Mouse (Mus musculus) embryonic fibroblast, embryonic 13.5 days (primary cell): ENCODE results near the gene Ptpra. TPM values are rescaled to one million over a fixed set of nuclear protein-coding genes. Genes with fewer than 3 reads are reported as not detected.

ENCODE experiments used
- H3K27ac ChIP-seq: 2 replicates; pipeline ENCODE4 v1.5.1; 2012; ENCODE audit warnings: low read length, control low read depth, inconsistent platforms; ENCODE audit not compliant: insufficient read depth
- H3K4me1 ChIP-seq: 2 replicates; pipeline ENCODE4 v1.6.1; 2011; ENCODE audit warnings: low read length; ENCODE audit not compliant: control insufficient read depth, insufficient read depth
- H3K4me3 ChIP-seq: 2 replicates; pipeline ENCODE4 v1.5.1; 2011; ENCODE audit warnings: mild to moderate bottlenecking, control low read depth, low read length; ENCODE audit not compliant: insufficient read depth
- CTCF ChIP-seq: IDR thresholded peaks from 2 replicates; pipeline ENCODE4 v1.5.1; 2011; ENCODE audit warnings: mild to moderate bottlenecking, control low read depth, low read length, moderate library complexity, borderline replicate concordance; ENCODE audit not compliant: insufficient read depth
- POLR2A ChIP-seq: IDR thresholded peaks from 2 replicates; pipeline ENCODE4 v1.6.1; 2011; ENCODE audit warnings: low read depth, mild to moderate bottlenecking, control low read depth, low read length, moderate library complexity
- polyA plus RNA-seq: library from polyadenylated mRNA; stranded (reverse); fragments of >200 nt; gene quantifications from 2 replicates; pipeline ENCODE4 v1.2.4, GENCODE M21; 2011; ENCODE audit warnings: low read depth; ENCODE audit not compliant: missing spikeins, insufficient read length

Gene Ptpra
- polyA plus RNA-seq, 1 experiment: 116 TPM

DNA sequence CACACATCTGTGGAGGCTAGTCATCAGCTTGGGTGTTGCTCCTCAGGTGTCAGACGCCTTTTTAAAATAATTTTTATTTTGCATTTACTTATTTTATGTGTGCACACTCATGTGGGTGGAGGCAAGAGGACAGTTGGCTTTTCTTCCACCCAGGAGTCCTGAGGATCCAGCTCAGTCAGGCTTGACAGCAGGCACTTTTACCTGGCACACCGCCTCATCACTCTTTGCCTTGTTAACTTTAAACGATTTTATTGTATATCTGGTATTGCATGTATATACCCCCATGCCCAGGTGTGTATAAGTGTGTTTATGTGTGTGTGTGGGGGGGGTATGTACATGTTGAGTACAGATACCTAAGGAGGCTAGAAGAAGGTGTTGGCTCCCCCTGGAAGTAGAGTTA is 7.8 kb downstream of the Ptpra start:
- Histone ChIP-seq H3K4me3 (no peak overlapping the region), H3K4me1 (peaks cover 5% of the 10 kb centered on the region), H3K27ac (no peak overlapping the region)
- TF ChIP-seq POLR2A (no peak), CTCF (no peak)

DNA sequence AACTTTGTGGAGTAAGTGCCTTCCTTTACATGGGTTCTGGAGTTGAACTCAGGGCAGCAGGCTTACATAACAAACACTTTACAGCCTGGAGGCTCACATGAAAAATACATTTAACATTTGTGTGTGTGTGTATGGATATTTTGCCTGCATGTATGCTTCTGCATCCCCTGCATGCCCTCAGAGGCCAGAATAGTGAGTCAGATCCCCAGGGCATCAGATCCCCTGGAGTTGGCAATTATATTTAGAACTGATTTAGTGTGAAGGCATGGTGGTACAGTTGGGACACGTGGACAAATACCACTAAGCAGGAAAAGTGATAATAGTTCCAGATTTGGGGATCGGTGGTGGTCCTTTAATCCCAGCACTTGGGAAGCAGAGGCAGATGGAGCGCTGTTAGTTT is 9.5 kb downstream of the Ptpra start:
- no peak for TF ChIP-seq POLR2A
- TF ChIP-seq CTCF: no peak
- peaks cover 5% of the 10 kb centered on the region for H3K4me1 ChIP-seq
- H3K4me3 ChIP-seq: no peak overlapping the region
- H3K27ac ChIP-seq: no peak overlapping the region

DNA sequence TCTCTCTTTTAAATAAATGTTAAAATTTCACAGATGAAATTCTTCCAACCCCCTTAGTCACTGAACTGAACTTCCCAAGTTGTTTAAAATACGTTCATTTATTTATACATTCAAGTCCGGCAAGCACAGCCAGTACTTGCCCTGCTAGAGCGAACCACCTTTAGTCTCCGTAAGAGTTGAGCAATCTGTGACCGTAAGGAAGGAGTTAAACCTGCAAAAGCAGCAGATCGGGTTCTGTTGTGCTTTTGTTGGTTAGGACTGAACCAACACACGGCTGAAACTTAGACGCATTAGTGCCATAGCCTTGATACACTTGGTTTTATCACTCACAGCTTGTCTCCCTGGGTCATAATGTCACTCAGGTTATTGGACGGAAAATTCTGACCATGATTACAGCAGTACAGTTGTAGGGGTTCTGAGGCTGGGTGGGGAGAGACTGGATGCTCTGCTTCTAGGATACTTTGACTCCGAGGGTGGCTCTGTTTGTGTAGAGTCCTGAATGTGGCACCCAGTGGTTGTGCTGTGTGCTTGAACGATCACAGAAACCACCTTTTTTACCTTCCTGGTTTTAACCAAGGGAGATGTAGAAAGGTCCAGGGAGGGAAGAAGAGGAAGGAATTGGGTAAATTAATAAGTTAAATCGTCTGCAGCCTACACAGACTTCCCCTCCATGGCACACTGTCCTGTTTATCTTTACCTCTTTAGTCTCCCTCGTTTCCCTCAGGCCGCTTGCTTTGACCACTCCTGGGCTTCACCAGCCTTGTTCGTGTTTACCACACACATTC is 11.4 kb downstream of the Ptpra start:
- Histone ChIP-seq H3K27ac (no peak overlapping the region), H3K4me3 (no peak overlapping the region), H3K4me1 (peaks cover 5% of the 10 kb centered on the region)
- no peak for TF ChIP-seq POLR2A
- TF ChIP-seq CTCF: no peak

DNA sequence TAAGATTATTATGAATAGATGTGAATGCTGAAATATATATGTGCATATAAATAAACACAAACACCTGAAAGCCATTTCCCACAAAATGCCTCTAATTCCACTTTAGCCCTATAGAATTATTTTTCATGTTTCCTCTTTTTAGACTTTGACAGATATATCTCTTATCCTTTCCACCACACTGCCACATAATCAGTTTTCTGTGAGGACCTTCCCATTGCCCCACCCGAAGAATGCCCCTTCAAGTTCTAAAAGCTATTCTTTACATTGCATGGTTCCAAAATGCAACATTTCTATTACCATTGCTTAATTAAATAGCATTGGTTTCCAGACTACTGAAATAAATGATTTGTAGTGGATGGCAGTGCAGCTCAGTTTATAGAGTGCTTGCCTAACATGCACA is 16.4 kb downstream of the Ptpra start:
- Histone ChIP-seq H3K4me1 (no peaks in the 10 kb centered on the region), H3K4me3 (no peak overlapping the region), H3K27ac (no peak overlapping the region)
- TF ChIP-seq POLR2A (no peak), CTCF (no peak)

DNA sequence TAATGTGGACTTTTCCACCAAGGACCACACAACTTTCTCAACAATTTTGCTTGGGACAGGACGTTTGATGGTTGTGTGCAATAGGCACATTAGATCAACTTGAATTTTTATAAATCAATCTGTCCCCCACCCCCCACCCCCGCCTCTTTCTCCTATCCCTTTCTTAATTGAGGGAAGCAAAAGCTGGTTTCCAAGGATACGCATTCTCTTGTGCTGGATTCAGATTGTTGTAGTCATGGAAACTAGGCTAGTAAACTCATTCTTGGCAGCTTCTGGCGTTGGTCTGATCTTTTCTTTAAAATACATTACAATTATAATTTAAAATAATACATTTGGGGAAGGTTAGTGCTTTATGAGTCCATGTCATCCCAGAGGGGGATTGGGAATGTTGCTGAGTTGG is 19.3 kb downstream of the Ptpra start:
- no peak overlapping the region for H3K4me3 ChIP-seq
- no peak overlapping the region for H3K27ac ChIP-seq
- TF ChIP-seq CTCF (no peak), POLR2A (no peak)
- no peaks in the 10 kb centered on the region for H3K4me1 ChIP-seq

DNA sequence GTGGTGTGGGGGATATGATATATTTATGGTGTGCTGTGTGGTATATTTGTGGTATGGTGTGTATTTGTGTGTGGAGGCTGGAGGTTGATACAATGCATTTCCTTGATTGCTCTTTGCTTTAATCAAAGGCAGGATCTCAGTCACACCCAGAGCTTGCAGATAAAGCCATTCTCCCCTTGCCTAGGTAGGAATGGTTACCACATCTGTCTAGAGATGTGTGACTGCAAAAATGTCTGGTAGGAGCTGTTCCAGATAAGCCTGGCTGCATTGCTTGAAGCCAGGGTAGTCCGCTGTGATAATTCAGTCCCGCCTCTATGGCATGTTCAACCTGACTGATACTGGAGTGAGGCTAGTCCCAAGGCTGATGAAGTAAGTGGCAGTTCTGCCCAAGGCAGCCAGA is 19.9 kb downstream of the Ptpra start:
- H3K4me3 ChIP-seq: no peak overlapping the region
- no peak overlapping the region for H3K27ac ChIP-seq
- no peaks in the 10 kb centered on the region for H3K4me1 ChIP-seq
- no peak for TF ChIP-seq CTCF
- no peak for TF ChIP-seq POLR2A

DNA sequence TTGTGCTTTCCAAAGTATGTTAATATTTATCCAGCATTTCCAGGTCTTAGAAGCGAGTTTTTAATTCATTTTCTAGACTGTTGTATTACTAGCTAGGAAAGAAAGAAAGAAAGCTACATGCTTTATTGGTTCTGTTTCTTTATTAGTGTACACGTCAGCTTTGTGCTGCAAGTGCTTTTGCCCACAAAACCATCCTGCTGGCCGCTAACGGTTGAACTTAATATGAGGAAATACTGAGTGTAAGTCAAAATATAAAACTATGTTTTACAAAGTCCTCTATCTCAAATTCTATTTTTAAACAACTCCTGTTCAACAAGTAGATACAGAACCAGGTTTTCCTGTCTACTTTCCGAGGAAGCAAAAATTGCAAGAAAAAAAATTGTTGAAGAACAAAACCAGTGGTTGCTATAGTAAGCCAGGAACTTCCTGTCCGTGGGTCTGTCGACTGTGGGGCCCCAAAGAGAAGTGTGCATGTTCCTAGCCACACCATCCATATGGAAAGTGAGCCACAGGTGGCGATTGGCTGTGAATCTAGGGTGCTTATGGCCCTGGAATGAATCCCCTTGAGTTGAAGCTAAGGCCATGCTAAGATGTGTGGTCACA is 22.9 kb downstream of the Ptpra start:
- Histone ChIP-seq H3K4me3 (no peak overlapping the region), H3K27ac (no peak overlapping the region), H3K4me1 (no peaks in the 10 kb centered on the region)
- no peak for TF ChIP-seq CTCF

DNA sequence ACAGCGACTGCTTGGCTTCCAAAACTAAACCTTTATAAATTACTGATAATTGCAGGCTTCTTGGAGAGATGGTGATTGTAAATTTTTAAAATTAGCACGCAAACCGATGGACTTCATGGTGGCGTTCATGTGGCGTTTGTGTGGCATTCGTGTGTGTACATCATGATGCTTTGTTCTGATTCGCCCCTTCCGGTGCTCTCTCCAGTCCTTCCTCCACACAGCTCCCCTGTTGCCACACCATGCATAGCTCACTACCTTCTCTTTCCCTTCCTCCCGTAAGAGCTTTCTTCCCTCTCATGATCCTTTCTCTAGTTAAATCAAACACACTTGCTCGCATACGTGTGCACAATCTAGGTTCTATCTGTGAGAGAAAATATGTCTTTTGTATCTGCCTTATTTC is 25.7 kb downstream of the Ptpra start:
- Histone ChIP-seq H3K4me3 (no peak overlapping the region), H3K4me1 (no peaks in the 10 kb centered on the region), H3K27ac (no peak overlapping the region)
- no peak for TF ChIP-seq CTCF
- TF ChIP-seq POLR2A: no peak

DNA sequence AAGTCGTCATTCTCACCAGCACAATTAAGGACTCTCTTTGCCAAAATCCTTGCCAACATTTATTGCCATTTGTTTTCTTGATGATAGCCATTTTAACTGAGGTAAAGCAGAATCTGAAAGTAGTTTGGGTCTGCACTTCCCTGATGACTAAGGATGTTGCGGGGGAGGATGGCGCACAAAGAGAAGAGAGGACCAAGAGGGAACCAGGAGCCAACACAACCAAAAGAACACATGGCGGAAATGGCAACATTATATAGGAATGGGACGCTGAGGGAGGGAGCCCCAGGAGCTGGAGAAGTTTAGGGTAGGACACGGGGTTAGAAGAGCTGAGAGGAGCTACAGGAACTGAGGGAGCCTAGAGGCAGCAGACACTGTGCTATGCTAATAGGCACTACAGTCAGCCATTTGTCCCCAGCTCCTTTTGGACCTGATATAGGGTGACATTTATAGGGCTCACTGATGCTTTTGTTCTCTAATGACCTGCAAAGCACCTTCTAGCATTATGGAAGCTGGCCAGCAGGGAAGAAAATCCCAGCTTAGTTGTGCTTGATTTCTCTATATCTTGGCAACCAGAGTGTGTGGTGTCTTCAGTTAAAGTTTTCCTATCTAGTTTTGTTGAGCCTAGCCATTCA is 26.7 kb downstream of the Ptpra start:
- Histone ChIP-seq H3K4me1 (no peaks in the 10 kb centered on the region), H3K27ac (no peak overlapping the region), H3K4me3 (no peak overlapping the region)
- TF ChIP-seq CTCF: no peak

DNA sequence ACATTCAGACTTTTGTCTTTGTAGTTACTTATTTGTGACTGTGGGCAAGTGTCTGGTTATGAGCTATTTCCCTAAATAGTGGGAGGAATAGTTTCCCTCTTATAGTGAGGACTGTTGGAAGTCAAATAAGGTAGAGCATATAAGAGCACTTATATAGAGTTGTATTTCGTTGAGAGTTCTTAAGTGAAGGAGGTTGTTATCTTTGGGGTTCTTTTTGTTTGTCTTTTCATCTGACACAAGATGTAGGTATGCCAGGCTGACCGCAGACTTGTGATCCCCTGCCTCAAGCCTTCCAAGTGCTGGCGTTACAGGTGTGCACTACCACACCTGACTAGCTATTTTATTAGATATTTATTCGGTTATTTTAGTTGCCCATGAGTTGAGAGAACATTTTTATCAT is 32.1 kb downstream of the Ptpra start:
- Histone ChIP-seq H3K27ac (no peak overlapping the region), H3K4me1 (no peaks in the 10 kb centered on the region), H3K4me3 (no peak overlapping the region)
- TF ChIP-seq POLR2A (no peak), CTCF (no peak)
